In the genomic region with DNA sequence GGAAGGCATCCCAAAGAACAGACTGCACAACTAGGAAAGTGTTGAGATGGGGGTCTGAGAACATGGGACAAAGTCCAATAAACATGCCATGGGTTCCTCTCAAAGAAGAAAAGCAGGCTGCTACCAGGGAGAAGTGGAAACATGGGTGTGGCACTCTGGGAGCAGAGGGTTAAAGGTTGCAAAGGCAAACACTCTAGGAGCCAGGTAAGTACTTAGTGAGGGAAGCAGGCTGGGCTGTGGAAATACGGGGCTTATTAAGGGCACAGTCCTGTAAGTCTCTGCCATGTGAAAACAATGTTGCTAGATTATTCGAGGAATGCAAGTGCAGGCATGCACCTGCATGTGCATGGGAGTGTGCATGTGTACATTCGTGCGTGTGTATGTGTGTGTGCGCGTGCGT, we compare ENCODE assay signal across 24 mouse cellular contexts.
DNase-seq lines count a peak whose midpoint lies in the region; ATAC-seq and TF ChIP-seq lines count a peak whose summit lies in the region.
"Had no signal": no experiment of that assay in that cellular context is flagged by ENCODE, and none has a peak within 500 bp of the region (broad histone marks: within the 10 kb centered on the region; RNA-seq: fewer than 3 reads in every experiment).

No protein-coding gene starts in this region.

- H3K4me1 ChIP-seq in lung, embryonic 16.5 days (replicated peaks; ENCODE audit: control insufficient read depth, insufficient read depth, low read length), result no peaks in the 10 kb centered on the region
- no peaks in the 10 kb centered on the region for H3K4me1 ChIP-seq in intestine, postnatal 0 days (replicated peaks; ENCODE audit: control insufficient read depth, insufficient read depth, low read length)
- H3K4me1 ChIP-seq: embryonic facial prominence, embryonic 10.5 days; embryonic facial prominence, embryonic 12.5 days; forebrain, embryonic 13.5 days had no signal

- TF ChIP-seq CTCF in intestine, postnatal 0 days (IDR thresholded peaks at IDR 0.05; ENCODE audit: low read depth), result no peak

- WGBS in lung, embryonic 16.5 days, result 83% methylated on average over 7 of the region's 7 CpGs
- WGBS in intestine, postnatal 0 days, result 81% methylated on average over 7 of the region's 7 CpGs

- peak; percentile 51; the same call in 1 of the 2 replicates for ATAC-seq in lung, embryonic 16.5 days (ENCODE audit: low read depth)
- ATAC-seq in intestine, postnatal 0 days, result peak; percentile 60; the same call in 1 of the 2 replicates
- ATAC-seq: activated CD4-positive, CD25-positive, alpha-beta regulatory T cell, adult 4 months; CD4-positive, CD25-positive, alpha-beta regulatory T cell, adult 4 months; forebrain, embryonic 13.5 days; Patski had no signal

- no peak overlapping the region for H3K27ac ChIP-seq in lung, embryonic 16.5 days (ENCODE audit: low read length)
- no peak overlapping the region for H3K27ac ChIP-seq in intestine, postnatal 0 days (ENCODE audit: low read depth, low read length)
- H3K27ac ChIP-seq: embryonic facial prominence, embryonic 10.5 days; embryonic facial prominence, embryonic 12.5 days; forebrain, embryonic 13.5 days had no signal

- H3K4me2 ChIP-seq in lung, embryonic 16.5 days (ENCODE audit: low read depth, low read length), result no peak overlapping the region
- H3K4me2 ChIP-seq in intestine, postnatal 0 days (replicated peaks; ENCODE audit: low read depth), result no peak overlapping the region
- H3K4me2 ChIP-seq: embryonic facial prominence, embryonic 12.5 days; forebrain, embryonic 13.5 days had no signal

- no peak overlapping the region for H3K4me3 ChIP-seq in lung, embryonic 16.5 days (ENCODE audit: low read length)
- no peak overlapping the region for H3K4me3 ChIP-seq in intestine, postnatal 0 days (ENCODE audit: low read depth, low read length)
- H3K4me3 ChIP-seq: embryonic facial prominence, embryonic 10.5 days; embryonic facial prominence, embryonic 12.5 days; forebrain, embryonic 13.5 days had no signal

- intact Hi-C loops in heart, postnatal 14 days (cut with DNase I), result no loop called here

- H3K27me3 ChIP-seq in lung, embryonic 16.5 days (ENCODE audit: control insufficient read depth, insufficient read depth, low read depth, low read length), result no peaks in the 10 kb centered on the region
- H3K27me3 ChIP-seq in intestine, postnatal 0 days (replicated peaks; ENCODE audit: control insufficient read depth, insufficient read depth, low read length), result no peaks in the 10 kb centered on the region
- H3K27me3 ChIP-seq: CH12.LX; embryonic facial prominence, embryonic 12.5 days; forebrain, embryonic 13.5 days had no signal

- H3K9me3 ChIP-seq in lung, embryonic 16.5 days (ENCODE audit: control insufficient read depth, low read length), result no peaks in the 10 kb centered on the region
- H3K9me3 ChIP-seq in intestine, postnatal 0 days (ENCODE audit: control insufficient read depth), result no peaks in the 10 kb centered on the region
- H3K9me3 ChIP-seq: embryonic facial prominence, embryonic 10.5 days; embryonic facial prominence, embryonic 12.5 days; forebrain, embryonic 13.5 days; G1E had no signal

- no peak overlapping the region for H3K9ac ChIP-seq in lung, embryonic 16.5 days (ENCODE audit: low read length)
- no peak overlapping the region for H3K9ac ChIP-seq in intestine, postnatal 0 days (ENCODE audit: low read depth, low read length)
- H3K9ac ChIP-seq: embryonic facial prominence, embryonic 12.5 days; forebrain, embryonic 13.5 days had no signal

- DNase-seq in heart, adult 11 months, result peak; percentile 55
- DNase-seq in heart, postnatal 14 days, result no peak
- DNase-seq in lung, postnatal 36 days, result no peak
- DNase-seq in right cerebral cortex, postnatal 10 days (ENCODE audit: low spot score in 2 of 2), result no peak
- DNase-seq in thymus, postnatal 0 days (ENCODE audit: low spot score), result no peak
- DNase-seq: adrenal gland, adult 8-10 months; adrenal gland, postnatal 14 days; adrenal gland, postnatal 36 days; B cell, adult 2 months; cerebellum, adult 11-12 months; cerebellum, adult 2 months; cerebellum, adult 9-10 months; cerebellum, postnatal 10 days; cerebellum, postnatal 25 days had no signal

- H3K36me3 ChIP-seq in lung, embryonic 16.5 days (ENCODE audit: control insufficient read depth, insufficient read depth, low read length), result no peaks in the 10 kb centered on the region
- no peaks in the 10 kb centered on the region for H3K36me3 ChIP-seq in intestine, postnatal 0 days (ENCODE audit: control insufficient read depth, insufficient read depth)
- H3K36me3 ChIP-seq: embryonic facial prominence, embryonic 10.5 days; embryonic facial prominence, embryonic 12.5 days; G1E had no signal
